ENCODE assay signal across 11 mouse cellular contexts in the genomic region with DNA sequence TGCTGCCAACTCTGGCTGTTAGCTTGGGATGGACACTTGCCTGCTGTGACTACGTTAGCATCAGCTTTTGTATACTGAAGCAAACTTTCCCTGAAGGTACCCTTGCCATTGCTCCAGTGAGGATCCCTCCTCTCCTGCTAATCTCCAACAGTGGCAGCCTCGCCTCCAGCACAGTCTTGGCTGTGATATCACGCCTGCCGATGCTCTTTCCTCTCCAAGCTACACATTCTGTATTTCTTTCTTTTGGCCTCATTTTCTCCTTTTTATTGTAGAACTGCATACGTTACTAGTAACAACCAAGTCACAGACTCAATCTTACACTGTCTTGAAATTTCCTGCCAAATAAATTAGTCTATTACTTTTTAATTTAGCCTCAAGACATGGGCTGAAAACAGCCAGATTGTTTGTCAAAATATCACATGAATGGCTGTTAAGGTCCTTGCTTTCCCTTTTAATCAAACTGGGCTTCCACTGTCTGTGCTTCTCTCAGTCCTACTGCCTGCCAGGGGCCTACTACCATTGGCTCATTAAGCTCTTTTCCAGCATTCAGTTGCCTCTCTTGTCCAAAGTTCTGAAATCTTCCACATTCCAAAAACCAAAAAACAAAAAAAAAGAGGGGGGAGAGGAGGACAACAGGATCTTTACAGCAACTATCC.
"Had no signal": no experiment of that assay in that cellular context is flagged by ENCODE, and none has a peak within 500 bp of the region (broad histone marks: within the 10 kb centered on the region; RNA-seq: fewer than 3 reads in every experiment).

No protein-coding gene starts in this region.

- H3K27me3 ChIP-seq: kidney, embryonic 15.5 days; limb, embryonic 13.5 days; midbrain, embryonic 13.5 days; stomach, embryonic 15.5 days had no signal

- H3K27ac ChIP-seq: kidney, embryonic 15.5 days; limb, embryonic 13.5 days; liver, embryonic 14.5 days; midbrain, embryonic 13.5 days; stomach, embryonic 15.5 days had no signal

- ATAC-seq: midbrain, embryonic 13.5 days had no signal

- H3K4me2 ChIP-seq: kidney, embryonic 15.5 days; limb, embryonic 13.5 days; midbrain, embryonic 13.5 days; stomach, embryonic 15.5 days had no signal

- DNase-seq: kidney, postnatal 14 days; layer of hippocampus, postnatal 36 days; lung, adult 18-20 months; right cerebral cortex, postnatal 14 days; thymus, adult 2 months; thymus, postnatal 25 days had no signal

- H3K36me3 ChIP-seq: kidney, embryonic 15.5 days; limb, embryonic 13.5 days; midbrain, embryonic 13.5 days; stomach, embryonic 15.5 days had no signal

- H3K9ac ChIP-seq: kidney, embryonic 15.5 days; limb, embryonic 13.5 days; liver, embryonic 14.5 days; midbrain, embryonic 13.5 days; stomach, embryonic 15.5 days had no signal

- H3K9me3 ChIP-seq: kidney, embryonic 15.5 days; limb, embryonic 13.5 days; midbrain, embryonic 13.5 days; stomach, embryonic 15.5 days had no signal

- H3K4me3 ChIP-seq: kidney, embryonic 15.5 days; limb, embryonic 13.5 days; midbrain, embryonic 13.5 days; stomach, embryonic 15.5 days had no signal
